Mouse (Mus musculus) CH12.LX (cell line): ENCODE measurements around the gene Cirbp. TPM values are rescaled to one million over a fixed set of nuclear protein-coding genes. Genes with fewer than 3 reads are reported as not detected.

Experiments used
- DNase-seq: peaks from one replicate; pipeline ENCODE4 v3.0.0-alpha.2; 2013; ENCODE audit errors: extremely low read depth
- H3K27ac ChIP-seq: 2 replicates; pipeline ENCODE4 v1.5.1; 2012; ENCODE audit warnings: low read depth, mild to moderate bottlenecking, control low read depth, moderate library complexity; ENCODE audit not compliant: insufficient read depth
- H3K27me3 ChIP-seq: replicated peaks from 2 replicates; pipeline ENCODE3; 2012; ENCODE audit warnings: inconsistent platforms
- H3K36me3 ChIP-seq, 2 experiments: replicated peaks in 1 of 2; 2 replicates each; pipeline versions ENCODE3 to v1.6.1; 2012; ENCODE audit warnings: inconsistent platforms in 1 of 2, low read length in 1 of 2, mild to moderate bottlenecking in 1 of 2, mixed read lengths in 1 of 2, moderate library complexity in 1 of 2; ENCODE audit not compliant: control insufficient read depth in 1 of 2, insufficient read depth in 1 of 2
- H3K4me1 ChIP-seq, 2 experiments: 2 replicates each; pipeline ENCODE4 v1.6.1; 2012; ENCODE audit warnings: inconsistent platforms in 1 of 2, moderate library complexity in 1 of 2; ENCODE audit not compliant: insufficient read depth in 2 of 2, control insufficient read depth in 1 of 2
- H3K4me2 ChIP-seq: 2 replicates; pipeline ENCODE4 v1.6.1; 2012; ENCODE audit warnings: low read depth, mild to moderate bottlenecking, control low read depth; ENCODE audit not compliant: poor library complexity, insufficient read depth, severe bottlenecking
- H3K4me3 ChIP-seq, 3 experiments: fragments of 150-350 bp in 1 of 3; sonication (generic) in 1 of 3; replicated peaks in 1 of 3; 2 replicates each; pipeline versions ENCODE3 to v1.5.1; 2011 to 2012; ENCODE audit warnings: low read depth in 2 of 3, low read length in 2 of 3, mild to moderate bottlenecking in 2 of 3, moderate library complexity in 2 of 3, control low read depth in 1 of 3, improper control_type of control experiment in 1 of 3, inconsistent platforms in 1 of 3, mixed read lengths in 1 of 3; ENCODE audit not compliant: poor library complexity in 1 of 3
- H3K79me2 ChIP-seq: replicated peaks from 2 replicates; pipeline ENCODE4 v1.6.1; 2012; ENCODE audit warnings: mild to moderate bottlenecking, moderate library complexity; ENCODE audit not compliant: control insufficient read depth, poor library complexity, insufficient read depth, severe bottlenecking; ENCODE audit errors: extremely low read depth
- H3K9ac ChIP-seq: 2 replicates; pipeline ENCODE4 v1.6.1; 2012; ENCODE audit warnings: low read depth, mild to moderate bottlenecking, control low read depth, moderate library complexity; ENCODE audit not compliant: insufficient read depth
- H3K9me3 ChIP-seq: replicated peaks from 2 replicates; pipeline ENCODE3; 2012; ENCODE audit warnings: low read length, inconsistent platforms, mixed read lengths
- BHLHE40 ChIP-seq: IDR thresholded peaks from 2 replicates; pipeline ENCODE4 v1.6.1; 2011; ENCODE audit warnings: mild to moderate bottlenecking, low read depth, low read length, improper control_type of control experiment
- CHD1 ChIP-seq: IDR thresholded peaks from 2 replicates; pipeline ENCODE4 v1.6.1; 2012; ENCODE audit warnings: low read depth, low read length, improper control_type of control experiment, inconsistent platforms
- CTCF ChIP-seq, 2 experiments: IDR thresholded peaks in 1 of 2; conservative IDR thresholded peaks in 1 of 2; 2 replicates each; pipeline ENCODE4 v1.5.1; 2011 to 2012; ENCODE audit warnings: low read depth in 2 of 2, low read length in 2 of 2, improper control_type of control experiment in 1 of 2, inconsistent platforms in 1 of 2, mild to moderate bottlenecking in 1 of 2, moderate library complexity in 1 of 2
- MAZ ChIP-seq: IDR thresholded peaks from 2 replicates; pipeline ENCODE4 v1.6.1; 2012; ENCODE audit warnings: low read depth, mild to moderate bottlenecking, inconsistent platforms, low read length, improper control_type of control experiment, moderate library complexity
- MXI1 ChIP-seq: IDR thresholded peaks from 2 replicates; pipeline ENCODE4 v1.6.1; 2011; ENCODE audit warnings: mild to moderate bottlenecking, low read depth, low read length, improper control_type of control experiment
- MYC ChIP-seq: IDR thresholded peaks from 2 replicates; pipeline ENCODE4 v1.6.1; 2011; ENCODE audit warnings: low read depth, mild to moderate bottlenecking, improper control_type of control experiment, low read length
- NELFE ChIP-seq: IDR thresholded peaks from 2 replicates; pipeline ENCODE4 v1.6.1; 2011; ENCODE audit warnings: low read depth, low read length, improper control_type of control experiment
- PAX5 ChIP-seq: IDR thresholded peaks from 2 replicates; pipeline ENCODE4 v1.6.1; 2012; ENCODE audit warnings: low read length, inconsistent platforms, mixed read lengths
- RAD21 ChIP-seq: IDR thresholded peaks from 2 replicates; pipeline ENCODE4 v1.6.1; 2011; ENCODE audit warnings: low read depth, mild to moderate bottlenecking, low read length, improper control_type of control experiment, moderate library complexity
- SMC3 ChIP-seq: IDR thresholded peaks from 2 replicates; pipeline ENCODE4 v1.6.1; 2011; ENCODE audit warnings: low read depth, low read length, improper control_type of control experiment
- USF1 ChIP-seq: IDR thresholded peaks from 2 replicates; pipeline ENCODE4 v1.6.1; 2014; ENCODE audit warnings: low read depth, mild to moderate bottlenecking, inconsistent platforms, low read length, improper control_type of control experiment
- ZNF384 ChIP-seq: IDR thresholded peaks from 2 replicates; pipeline ENCODE4 v1.6.1; 2012; ENCODE audit warnings: low read depth, low read length, improper control_type of control experiment, inconsistent platforms
- dilution Hi-C: fragments of 300-500 bp; cut with MboI; formaldehyde crosslinking; loops from 2 replicates; pipeline ENCODE4 v1.14.3; 2020; ENCODE audit warnings: low sequenced_read_pairs; ENCODE audit not compliant: extremely low pct_unique_long_range_greater_than_20kb, extremely low pct_ligation_motif_present
- in situ Hi-C: fragments of 300-500 bp; cut with MboI; formaldehyde crosslinking; loops from 3 replicates; pipeline ENCODE4 v1.14.3; 2019; ENCODE audit warnings: low sequenced_read_pairs, low pct_ligation_motif_present, low pct_unique_long_range_greater_than_20kb, mixed read lengths
- polyA plus RNA-seq: library from polyadenylated mRNA; unstranded; fragments of >175 nt; gene quantifications from 2 replicates; pipeline ENCODE4 v1.2.1, GENCODE M21; 2012; ENCODE audit warnings: low read depth; ENCODE audit not compliant: insufficient read length
- total RNA-seq, 2 experiments: library from RNA; depleted of rRNA; stranded (reverse); fragments of 300-350 nt in 1 of 2; fragments of >200 nt in 1 of 2; gene quantifications; 2 replicates each; pipeline ENCODE4 v1.2.3; 2012 to 2014

Gene Cirbp
- total and polyA plus RNA-seq, 3 experiments = 27.0 to 40.2 (median 34.4) TPM

DNA sequence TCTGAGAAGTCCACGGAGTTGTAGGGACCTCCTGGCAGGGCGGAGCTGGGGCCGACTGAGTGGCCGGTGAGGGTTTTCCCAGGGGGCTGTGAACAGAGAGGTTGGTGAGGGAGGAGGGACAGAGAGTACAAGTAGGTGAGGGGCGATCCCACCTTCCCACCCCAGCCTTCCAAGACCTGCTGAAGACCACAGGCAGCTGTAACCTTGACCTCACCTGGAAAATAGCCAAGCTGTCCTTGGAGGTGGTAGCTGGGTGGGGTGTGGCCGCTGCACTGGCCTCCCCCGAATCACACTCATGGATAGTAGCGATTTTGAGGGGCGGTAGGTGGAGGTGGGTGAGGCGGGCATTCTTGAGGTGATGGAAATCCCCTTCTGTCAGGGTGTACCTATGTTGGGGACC is 30.6 kb upstream of the Cirbp start:
- no peak overlapping the region for H3K4me3 ChIP-seq
- peaks cover 20% of the 10 kb centered on the region for H3K27me3 ChIP-seq
- peaks cover 27 to 40% of the 10 kb centered on the region in 2 experiments for H3K36me3 ChIP-seq
- in situ Hi-C loops = no loop called here
- no peak for TF ChIP-seq MYC
- TF ChIP-seq USF1 = no peak
- TF ChIP-seq RAD21 = no peak
- no peaks in the 10 kb centered on the region for H3K9me3 ChIP-seq
- H3K27ac ChIP-seq = no peak overlapping the region
- dilution Hi-C loops = no loop called here
- no peak overlapping the region for H3K9ac ChIP-seq
- H3K79me2 ChIP-seq = no peaks in the 10 kb centered on the region
- peaks cover 12 to 26% of the 10 kb centered on the region in 2 experiments for H3K4me1 ChIP-seq
- H3K4me2 ChIP-seq = no peak overlapping the region
- DNase-seq = no peak

GRCm38 (mm10) chr10:80135641-80136040 is 30.1 kb upstream of the Cirbp start:
- dilution Hi-C loops (no loop called here), in situ Hi-C loops (no loop called here)
- TF ChIP-seq SMC3 (no peak), CTCF (conservative IDR thresholded peaks at IDR 0.05 in 1 of 2, IDR thresholded peaks at IDR 0.05 in 1 of 2; ENCODE audit: low read depth in 2 of 2, low read length in 2 of 2) (no peak), MYC (no peak), PAX5 (no peak), ZNF384 (no peak), CHD1 (no peak)
- no peaks in the 10 kb centered on the region for H3K79me2 ChIP-seq
- no peak overlapping the region for H3K9ac ChIP-seq
- peaks cover 12 to 30% of the 10 kb centered on the region in 2 experiments for H3K4me1 ChIP-seq
- peaks cover 24% of the 10 kb centered on the region for H3K27me3 ChIP-seq
- H3K27ac ChIP-seq = no peak overlapping the region
- no peak overlapping the region for H3K4me2 ChIP-seq
- H3K36me3 ChIP-seq = peaks cover 22 to 35% of the 10 kb centered on the region in 2 experiments
- no peak overlapping the region for H3K4me3 ChIP-seq
- H3K9me3 ChIP-seq = no peaks in the 10 kb centered on the region
- no peak for DNase-seq

DNA sequence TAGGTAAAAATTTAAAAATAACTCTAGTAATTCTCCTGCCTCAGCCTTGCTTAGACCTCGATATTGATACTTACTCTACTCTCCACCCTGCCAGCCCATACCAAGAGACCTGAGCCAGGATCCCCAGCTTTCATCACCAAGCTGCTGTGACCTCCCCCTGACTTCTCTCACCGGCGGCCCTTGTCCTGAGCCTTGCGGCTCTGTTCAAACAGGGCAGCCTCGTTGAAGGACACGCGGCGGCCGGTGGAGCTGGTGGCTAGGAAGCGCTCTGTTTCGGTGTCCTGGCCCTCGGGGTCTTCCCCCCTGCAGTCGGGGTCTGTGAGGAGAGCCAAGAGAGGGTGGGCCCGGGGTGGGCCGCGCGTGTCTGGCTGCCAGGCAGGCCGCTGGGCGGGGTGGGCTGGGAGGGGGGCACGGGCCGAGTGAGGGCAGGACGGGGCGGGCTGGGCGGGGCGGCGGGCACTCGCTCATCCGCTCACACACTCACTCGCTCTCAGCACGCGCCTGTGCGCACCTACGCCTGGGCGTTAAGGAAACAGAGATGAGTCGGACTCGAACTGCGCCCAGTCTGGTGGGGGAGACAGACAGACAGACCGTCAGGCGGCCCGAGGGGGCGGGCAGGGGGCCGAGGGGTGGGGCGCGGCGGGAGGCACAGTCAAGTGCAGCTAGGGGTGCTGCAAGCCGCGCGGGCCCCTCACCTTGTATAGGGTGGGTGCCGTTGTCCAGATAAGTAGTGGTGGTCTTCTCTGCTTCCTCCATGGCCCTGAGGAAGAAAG is 29.4 kb upstream of the Cirbp start:
- peaks cover 12 to 35% of the 10 kb centered on the region in 2 experiments for H3K4me1 ChIP-seq
- H3K9me3 ChIP-seq = no peaks in the 10 kb centered on the region
- no peak overlapping the region for H3K4me2 ChIP-seq
- H3K27me3 ChIP-seq = peaks cover 25% of the 10 kb centered on the region
- dilution Hi-C loops (no loop called here), in situ Hi-C loops (no loop called here)
- no peak for DNase-seq
- peaks cover 15 to 28% of the 10 kb centered on the region in 2 experiments for H3K36me3 ChIP-seq
- no peak overlapping the region for H3K9ac ChIP-seq
- TF ChIP-seq MAZ (no peak), BHLHE40 (no peak), NELFE (no peak), USF1 (no peak), MXI1 (no peak)
- TF ChIP-seq, all 38 proteins: peak for 0
- H3K4me3 ChIP-seq = no peak overlapping the region
- H3K27ac ChIP-seq = no peak overlapping the region
- H3K79me2 ChIP-seq = no peaks in the 10 kb centered on the region
